Mouse (Mus musculus): ENCODE measurements around the gene Tada1. TPM values are rescaled to one million over a fixed set of nuclear protein-coding genes. Genes with fewer than 3 reads are reported as not detected.

The Tada1 gene
- polyA plus RNA-seq, 1 experiment from 2014 or later: 72.1 TPM

DNA sequence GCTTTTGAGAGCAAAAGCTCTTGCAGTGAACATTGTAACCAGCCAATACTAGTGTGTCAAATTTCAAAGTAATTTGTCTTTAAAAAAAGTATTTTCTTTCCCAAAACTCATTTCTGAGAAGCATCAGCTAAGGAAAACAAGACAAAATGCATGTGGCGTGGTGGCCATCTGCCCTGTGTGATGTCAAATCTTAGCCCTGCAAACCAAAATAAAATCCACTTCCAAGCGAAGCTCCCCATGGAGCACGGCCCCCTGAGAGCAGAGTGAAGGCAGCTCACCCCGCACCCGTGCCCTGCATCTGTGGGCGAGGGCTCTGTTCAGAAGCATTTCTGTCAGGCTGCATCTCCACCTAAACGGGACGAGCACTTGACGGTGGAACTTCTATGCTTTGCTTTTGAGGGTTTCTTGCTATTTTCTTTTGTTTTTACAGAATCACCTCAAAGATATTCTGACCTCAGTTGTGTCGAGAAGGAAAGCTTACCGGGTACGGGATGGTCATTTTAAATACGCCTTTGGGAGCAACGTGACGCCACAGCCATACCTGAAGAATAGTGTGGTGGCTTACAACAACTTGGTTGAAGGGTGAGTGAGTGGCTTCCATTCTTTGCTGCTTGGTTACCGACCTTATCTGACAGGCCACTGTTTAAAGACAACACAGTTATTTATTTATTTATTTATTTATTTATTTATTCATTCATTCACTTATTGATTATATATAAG, 10.7 kb downstream of the Tada1 start:
- ATAC-seq (ENCODE audit: low read depth): no peak
- H3K36me3 ChIP-seq: peaks cover 98% of the 10 kb centered on the region
- no peaks in the 10 kb centered on the region for H3K9me3 ChIP-seq
- no peak overlapping the region for H3K9ac ChIP-seq
- H3K27ac ChIP-seq (replicated peaks): no peak overlapping the region
- H3K4me2 ChIP-seq: no peak overlapping the region
- no peaks in the 10 kb centered on the region for H3K27me3 ChIP-seq
- 94% methylated on average over 16 of the region's 16 CpGs for WGBS
- no peak overlapping the region for H3K4me3 ChIP-seq
- no peaks in the 10 kb centered on the region for H3K4me1 ChIP-seq (replicated peaks)

DNA sequence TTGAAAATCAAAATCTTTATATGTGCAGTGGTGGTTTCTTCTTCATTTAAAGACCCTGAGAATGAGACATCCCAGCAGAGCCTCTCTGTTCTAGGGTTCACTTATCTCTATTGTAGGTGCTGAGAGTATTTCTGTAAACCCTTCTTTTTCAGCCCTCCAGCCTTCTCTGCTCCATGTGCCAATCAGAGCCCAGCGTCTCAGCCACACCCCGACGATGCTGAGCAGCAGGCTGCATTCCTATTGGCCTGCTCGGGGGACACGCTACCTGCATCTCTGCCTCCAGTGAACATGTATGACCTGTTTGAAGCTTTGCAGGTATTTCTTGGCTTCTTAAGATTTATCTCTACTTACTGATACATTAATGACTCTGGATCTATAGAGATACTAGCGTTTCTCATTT, 12.8 kb downstream of the Tada1 start:
- 96% methylated on average over 6 of the region's 6 CpGs for WGBS
- Histone ChIP-seq H3K4me2 (no peak overlapping the region), H3K9ac (no peak overlapping the region), H3K4me1 (replicated peaks) (no peaks in the 10 kb centered on the region), H3K27me3 (no peaks in the 10 kb centered on the region), H3K4me3 (no peak overlapping the region), H3K9me3 (no peaks in the 10 kb centered on the region), H3K36me3 (peaks cover 99% of the 10 kb centered on the region), H3K27ac (replicated peaks) (no peak overlapping the region)
- no peak for ATAC-seq (ENCODE audit: low read depth)

DNA sequence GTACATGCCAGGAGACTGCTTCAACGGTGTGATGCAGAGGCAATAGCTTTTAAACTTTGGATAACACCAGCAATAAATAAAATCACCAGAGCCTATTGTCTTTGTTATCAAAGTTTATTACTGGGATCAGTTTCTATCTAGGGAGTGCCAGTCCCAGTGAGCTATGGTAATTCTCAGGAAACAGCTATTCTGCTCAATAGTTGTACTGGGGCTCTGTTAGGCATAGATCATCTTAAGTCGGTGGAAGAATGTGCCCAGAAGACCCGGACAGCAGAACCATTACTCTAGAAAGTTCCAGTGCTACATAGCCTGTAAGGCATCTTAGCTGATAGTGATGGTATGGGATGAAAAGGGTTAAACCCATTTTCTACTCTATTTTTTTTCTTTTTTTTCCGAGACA, 15.9 kb downstream of the Tada1 start:
- H3K27ac ChIP-seq (replicated peaks): no peak overlapping the region
- no peaks in the 10 kb centered on the region for H3K4me1 ChIP-seq (replicated peaks)
- ATAC-seq (ENCODE audit: low read depth): no peak
- no peaks in the 10 kb centered on the region for H3K27me3 ChIP-seq
- no peaks in the 10 kb centered on the region for H3K9me3 ChIP-seq
- 71% methylated on average over 4 of the region's 4 CpGs for WGBS
- peaks cover 99% of the 10 kb centered on the region for H3K36me3 ChIP-seq
- no peak overlapping the region for H3K9ac ChIP-seq
- no peak overlapping the region for H3K4me2 ChIP-seq
- H3K4me3 ChIP-seq: no peak overlapping the region

DNA sequence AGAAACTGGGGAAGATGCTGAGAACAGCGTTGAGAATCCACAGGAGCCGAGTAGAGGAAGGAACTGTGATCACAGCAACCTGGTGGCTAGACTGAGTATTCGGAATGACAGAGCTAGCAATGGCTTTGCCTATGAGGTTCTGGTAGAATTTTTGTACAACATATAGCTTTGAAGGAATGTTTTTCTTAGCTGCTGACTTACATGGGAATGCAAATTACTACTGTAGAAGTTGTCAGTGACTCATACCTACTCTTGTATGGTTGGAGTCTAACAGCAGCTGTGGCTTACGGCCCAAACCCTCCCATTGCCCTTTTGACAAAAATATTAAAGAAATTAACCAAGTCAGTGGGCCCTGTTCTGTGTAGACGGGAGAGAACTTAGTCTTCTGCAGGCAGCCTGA, 16.8 kb downstream of the Tada1 start:
- peaks cover 98% of the 10 kb centered on the region for H3K36me3 ChIP-seq
- WGBS: 94% methylated on average over 5 of the region's 5 CpGs
- ATAC-seq (ENCODE audit: low read depth): no peak

DNA sequence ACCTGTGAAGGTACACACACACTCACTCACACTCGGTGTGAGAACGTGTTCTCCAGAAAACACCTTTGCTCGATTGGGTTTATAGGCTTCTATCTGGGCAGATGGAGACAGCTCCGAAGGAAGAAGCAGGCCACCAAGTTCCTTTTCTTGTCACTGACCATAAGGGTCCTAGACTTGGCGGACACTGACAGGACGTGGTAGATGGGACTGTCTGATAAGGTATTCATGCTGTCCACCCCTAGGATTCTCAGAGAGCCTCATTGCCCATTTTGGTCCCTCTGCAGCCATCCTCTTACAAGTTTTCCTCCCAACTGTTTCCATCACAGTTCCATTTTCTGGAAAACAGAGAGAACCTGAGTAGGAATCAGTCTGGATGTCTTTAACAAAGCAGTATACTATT, 17.5 kb downstream of the Tada1 start:
- no peak overlapping the region for H3K9ac ChIP-seq
- no peaks in the 10 kb centered on the region for H3K9me3 ChIP-seq
- no peaks in the 10 kb centered on the region for H3K27me3 ChIP-seq
- H3K27ac ChIP-seq (replicated peaks): no peak overlapping the region
- peaks cover 98% of the 10 kb centered on the region for H3K36me3 ChIP-seq
- ATAC-seq (ENCODE audit: low read depth): no peak
- WGBS: 94% methylated on average over 6 of the region's 6 CpGs
- H3K4me3 ChIP-seq: no peak overlapping the region
- H3K4me2 ChIP-seq: no peak overlapping the region
- H3K4me1 ChIP-seq (replicated peaks): peaks cover 6% of the 10 kb centered on the region

More for the DNA sequence above, 16.8 kb downstream of the Tada1 start:
- H3K9me3 ChIP-seq: no peaks in the 10 kb centered on the region
- no peak overlapping the region for H3K27ac ChIP-seq (replicated peaks)
- H3K4me3 ChIP-seq: no peak overlapping the region
- H3K4me1 ChIP-seq (replicated peaks): no peaks in the 10 kb centered on the region
- no peak overlapping the region for H3K4me2 ChIP-seq
- no peaks in the 10 kb centered on the region for H3K27me3 ChIP-seq
- no peak overlapping the region for H3K9ac ChIP-seq

DNA sequence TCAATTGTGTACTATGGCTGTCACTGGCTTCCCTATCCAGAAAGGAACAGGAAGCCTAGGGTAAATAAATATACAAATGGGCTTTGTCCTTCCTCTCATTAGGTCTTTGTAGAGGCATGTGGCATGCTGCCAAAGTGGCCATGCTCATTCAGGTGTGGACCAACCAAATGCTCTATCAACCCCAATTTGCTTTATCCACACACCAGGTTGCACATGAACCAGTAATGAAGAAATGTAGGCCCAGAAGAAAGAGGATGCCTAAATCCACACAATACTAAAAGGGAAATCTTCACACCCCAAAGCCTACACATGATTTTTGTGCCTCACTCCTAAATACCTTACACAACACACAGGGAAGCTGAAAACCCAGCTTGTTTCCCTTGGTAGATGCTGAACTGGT, 22.6 kb downstream of the Tada1 start:
- Histone ChIP-seq H3K4me2 (no peak overlapping the region), H3K9ac (no peak overlapping the region), H3K27ac (replicated peaks) (0 out of 2 replicates have a peak overlapping the region, but pooled peaks have one; percentile 13), H3K4me1 (replicated peaks) (peaks cover 14% of the 10 kb centered on the region), H3K4me3 (no peak overlapping the region), H3K9me3 (no peaks in the 10 kb centered on the region), H3K27me3 (no peaks in the 10 kb centered on the region), H3K36me3 (peaks cover 94% of the 10 kb centered on the region)
- ATAC-seq (ENCODE audit: low read depth): no peak

DNA sequence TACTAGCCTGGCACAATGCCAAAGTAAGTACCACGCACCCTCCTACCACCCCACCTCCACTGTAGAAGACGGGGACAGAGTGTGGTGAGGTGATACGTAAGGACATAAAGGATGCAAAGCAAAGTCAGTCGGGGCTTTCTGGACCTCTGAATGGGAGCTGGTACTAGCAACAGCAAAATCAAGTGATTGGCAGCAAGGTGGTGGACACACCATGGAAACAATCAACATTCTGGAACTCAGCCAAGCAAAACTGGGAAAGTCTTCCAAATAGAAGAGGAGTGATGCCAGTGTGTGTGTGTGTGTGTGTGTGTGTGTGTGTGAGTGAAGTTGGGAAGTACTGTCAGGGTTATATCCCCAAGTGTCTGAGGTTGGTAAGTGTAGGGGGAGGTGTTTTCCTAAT, 23.1 kb downstream of the Tada1 start:
- Histone ChIP-seq H3K27me3 (no peaks in the 10 kb centered on the region), H3K4me3 (no peak overlapping the region), H3K4me1 (replicated peaks) (peaks cover 17% of the 10 kb centered on the region), H3K36me3 (peaks cover 92% of the 10 kb centered on the region), H3K27ac (replicated peaks) (no peak overlapping the region), H3K4me2 (no peak overlapping the region), H3K9ac (no peak overlapping the region), H3K9me3 (no peaks in the 10 kb centered on the region)
- peak; percentile 38; the same call in 1 of the 2 replicates for ATAC-seq (ENCODE audit: low read depth)
- WGBS: 69% methylated on average over 4 of the region's 4 CpGs

DNA sequence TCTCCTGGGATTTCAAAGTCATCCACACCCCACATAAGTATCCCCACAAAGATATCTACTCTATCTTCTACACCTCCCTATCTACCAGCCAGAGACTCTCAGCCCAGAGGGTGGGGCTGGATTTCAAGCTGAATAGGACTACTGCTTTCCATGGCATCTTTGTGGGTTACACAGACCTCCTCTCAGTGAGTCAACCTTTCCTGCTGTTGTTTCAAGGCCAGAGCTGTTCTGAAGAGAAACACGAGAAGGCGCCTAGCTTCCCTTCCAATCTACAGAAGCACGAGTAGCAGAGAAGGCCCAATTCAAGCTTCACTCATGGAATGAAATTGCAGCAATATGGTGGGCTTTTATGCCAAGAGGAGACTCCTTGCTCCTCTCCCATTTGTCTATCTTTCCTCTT, 24.9 kb downstream of the Tada1 start:
- Histone ChIP-seq H3K9me3 (no peaks in the 10 kb centered on the region), H3K36me3 (peaks cover 85% of the 10 kb centered on the region), H3K4me3 (no peak overlapping the region), H3K27ac (replicated peaks) (no peak overlapping the region), H3K27me3 (no peaks in the 10 kb centered on the region), H3K4me2 (no peak overlapping the region), H3K4me1 (replicated peaks) (peaks cover 35% of the 10 kb centered on the region), H3K9ac (no peak overlapping the region)
- WGBS: 95% methylated on average over 3 of the region's 3 CpGs
- ATAC-seq (ENCODE audit: low read depth): no peak

DNA sequence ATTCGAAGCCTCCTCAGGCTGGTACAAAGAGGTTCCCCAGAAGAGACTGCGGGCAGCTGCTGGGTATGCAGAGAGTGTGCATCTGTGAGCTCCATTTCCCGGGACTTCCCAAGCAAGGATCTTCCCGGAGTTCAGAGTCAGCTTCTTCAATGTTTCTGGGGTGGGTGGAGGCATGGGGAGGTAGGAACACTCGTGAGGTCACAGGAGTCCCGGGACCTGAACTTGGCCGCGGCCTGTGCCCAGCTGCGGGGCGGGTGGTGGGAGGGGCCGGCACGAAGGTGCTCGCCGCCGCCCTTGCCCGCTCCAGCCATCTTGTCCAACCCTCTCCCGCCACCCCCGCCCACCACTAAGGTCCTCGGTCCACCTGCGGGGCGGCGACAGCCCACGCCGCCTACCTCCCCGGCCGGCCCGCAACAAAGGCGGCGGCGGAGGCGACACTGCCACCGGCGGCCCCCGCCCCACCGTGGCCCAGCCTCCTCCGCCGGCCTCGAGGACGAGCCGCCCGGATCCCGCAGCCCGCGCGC, 30.3 kb downstream of the Tada1 start:
- peak overlapping the region; percentile 87 for H3K27ac ChIP-seq (replicated peaks)
- peaks cover 36% of the 10 kb centered on the region for H3K36me3 ChIP-seq
- peak overlapping the region; percentile 64 for H3K4me3 ChIP-seq
- H3K9me3 ChIP-seq: peaks cover 3% of the 10 kb centered on the region; the same call in 1 of the 2 replicates
- under 1% methylated on average over 43 of the region's 45 CpGs for WGBS
- peak overlapping the region; percentile 88 for H3K9ac ChIP-seq
- peak overlapping the region; percentile 90 for H3K4me2 ChIP-seq
- peaks cover 28% of the 10 kb centered on the region for H3K4me1 ChIP-seq (replicated peaks)
- H3K27me3 ChIP-seq: no peaks in the 10 kb centered on the region
- peak; percentile 80 for ATAC-seq (ENCODE audit: low read depth)

DNA sequence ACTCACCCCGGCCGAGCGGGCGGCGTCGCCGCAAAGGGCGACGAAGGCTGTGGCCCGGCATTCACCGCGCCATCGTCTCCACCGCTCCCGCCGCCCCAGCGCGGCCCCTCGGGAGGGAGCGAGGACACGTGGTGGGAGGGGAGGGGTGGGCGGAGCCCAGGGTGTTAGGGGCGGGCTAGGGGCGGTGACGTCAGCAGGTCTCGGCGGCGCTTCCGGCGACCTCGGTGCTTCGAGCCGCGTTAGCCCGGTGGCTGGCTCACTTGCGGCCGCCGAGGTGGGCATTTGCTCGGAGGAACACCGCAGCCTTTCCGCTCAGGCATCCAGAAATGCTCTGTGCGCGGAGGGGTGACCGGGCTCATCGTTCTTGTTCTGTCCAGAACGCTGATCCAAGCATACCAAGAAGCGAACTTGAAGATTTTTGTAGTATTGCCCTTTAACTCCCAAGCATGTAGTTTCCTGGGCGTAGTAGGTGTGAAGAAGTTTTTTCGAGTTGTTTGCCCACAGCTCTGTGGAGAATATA, 30.9 kb downstream of the Tada1 start, which contains the start of gene Pogk:
Pogk (minus strand) TSS at position 163 of the 520 bp plus-strand sequence.
- Histone ChIP-seq H3K9me3 (peaks cover 3% of the 10 kb centered on the region; the same call in 1 of the 2 replicates), H3K9ac (peak within 1 kb of the TSS; percentile 88), H3K4me1 (replicated peaks) (peaks cover 28% of the 10 kb centered on the region), H3K4me3 (peak within 1 kb of the TSS; percentile 64), H3K4me2 (peak within 1 kb of the TSS; percentile 90), H3K27me3 (no peaks in the 10 kb centered on the region), H3K27ac (replicated peaks) (peak within 1 kb of the TSS; percentile 87), H3K36me3 (peaks cover 31% of the 10 kb centered on the region)
- ATAC-seq (ENCODE audit: low read depth): peak; percentile 97
- WGBS: 5% methylated on average over 49 of the region's 49 CpGs

DNA sequence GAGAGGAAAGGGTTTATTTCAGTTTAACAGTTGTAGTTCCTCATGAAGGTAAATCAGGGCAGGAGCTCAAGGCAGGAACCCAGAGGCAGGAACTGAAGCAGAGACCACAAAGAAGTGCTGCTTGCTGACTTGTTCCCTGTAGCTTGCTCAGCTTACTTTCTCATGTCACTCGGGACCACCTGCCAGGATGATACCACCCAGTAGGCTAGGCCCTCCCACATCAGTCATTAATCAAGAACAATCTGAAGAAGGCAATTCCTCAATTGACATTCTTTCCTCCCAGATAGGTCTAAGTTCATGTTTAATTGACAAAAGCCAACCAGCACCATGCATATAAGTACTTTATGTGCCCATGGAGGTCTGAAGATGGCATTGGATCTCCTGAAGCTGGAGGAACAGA, 32.6 kb downstream of the Tada1 start:
- Histone ChIP-seq H3K4me1 (replicated peaks) (peaks cover 28% of the 10 kb centered on the region), H3K9ac (no peak overlapping the region), H3K27ac (replicated peaks) (no peak overlapping the region), H3K4me3 (no peak overlapping the region), H3K4me2 (no peak overlapping the region), H3K9me3 (peaks cover 3% of the 10 kb centered on the region; the same call in 1 of the 2 replicates), H3K36me3 (peaks cover 14% of the 10 kb centered on the region), H3K27me3 (no peaks in the 10 kb centered on the region)
- no peak for ATAC-seq (ENCODE audit: low read depth)
- WGBS: 96% methylated on average over 1 of the region's 1 CpGs

DNA sequence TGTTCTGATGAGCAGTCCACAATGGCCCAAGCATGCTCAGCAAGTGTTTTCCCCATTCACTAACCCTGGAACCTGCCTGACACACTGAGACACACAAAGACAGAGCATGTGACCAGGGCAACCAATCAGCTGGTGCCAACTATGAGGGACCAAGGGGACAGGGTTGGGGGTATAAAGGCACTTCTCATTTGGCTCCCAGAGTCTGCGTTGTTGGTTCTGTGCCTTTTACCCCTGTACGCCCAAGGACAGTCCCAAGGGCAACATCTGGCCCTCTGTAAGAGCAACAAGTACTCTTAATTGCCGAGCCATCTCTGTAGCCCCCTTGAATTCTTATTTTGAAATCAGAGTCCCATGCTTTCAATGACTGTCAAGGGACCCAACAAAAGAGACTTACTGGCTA, 33.4 kb downstream of the Tada1 start:
- Histone ChIP-seq H3K4me2 (no peak overlapping the region), H3K4me1 (replicated peaks) (peaks cover 22% of the 10 kb centered on the region), H3K27me3 (no peaks in the 10 kb centered on the region), H3K9ac (no peak overlapping the region), H3K9me3 (peaks cover 3% of the 10 kb centered on the region; the same call in 1 of the 2 replicates), H3K4me3 (no peak overlapping the region), H3K36me3 (peaks cover 10% of the 10 kb centered on the region), H3K27ac (replicated peaks) (no peak overlapping the region)
- 90% methylated on average over 3 of the region's 3 CpGs for WGBS
- ATAC-seq (ENCODE audit: low read depth): no peak
